Mouse (Mus musculus): ENCODE measurements around the gene Mfsd2b. TPM values are rescaled to one million over a fixed set of nuclear protein-coding genes. Genes with fewer than 3 reads are reported as not detected.

Mfsd2b gene
- polyA plus RNA-seq (2012; rRNA removed; ENCODE audit: low replicate concordance), result 1.1 and 1.2 TPM in 2 replicates

DNA sequence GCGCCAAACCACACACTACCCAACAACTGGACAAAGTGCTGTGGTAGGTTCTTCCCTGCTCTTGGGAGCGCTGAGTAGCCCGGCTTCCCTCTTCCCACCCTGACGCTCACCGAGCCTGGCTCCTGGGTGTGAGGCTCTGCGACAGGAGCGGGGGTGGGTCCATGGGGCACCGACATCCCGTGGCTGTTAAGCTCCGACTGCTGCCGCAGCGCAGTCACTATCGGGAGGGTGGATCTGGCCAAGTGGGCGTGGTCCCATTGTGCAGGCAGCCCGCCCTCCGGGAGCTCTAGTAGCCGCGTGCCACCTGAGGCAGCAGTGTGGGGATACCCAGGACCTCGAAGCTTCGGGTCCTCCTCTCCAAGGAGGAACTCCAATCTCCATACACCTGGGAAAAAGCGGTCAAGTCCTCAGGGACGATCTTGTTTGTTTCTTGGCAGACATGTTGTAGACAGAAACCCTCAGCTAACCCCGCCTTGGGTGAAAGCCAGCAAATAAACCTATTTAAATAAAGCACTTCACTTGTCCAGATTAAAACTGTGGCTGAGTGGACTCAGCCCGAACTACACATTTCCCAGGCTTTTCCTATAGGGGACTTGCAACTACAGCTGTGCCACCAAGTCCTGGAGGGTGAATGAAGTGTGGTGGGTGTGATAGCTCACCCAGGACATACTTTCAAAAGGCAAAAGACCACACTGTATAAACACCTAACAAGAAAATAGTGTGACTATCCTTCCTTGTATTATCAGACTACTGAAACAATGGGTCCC lies at the start of gene Mfsd2b:
Gene Mfsd2b, minus strand, starts transcription at position 199 of the 767 bp plus-strand sequence.

DNA sequence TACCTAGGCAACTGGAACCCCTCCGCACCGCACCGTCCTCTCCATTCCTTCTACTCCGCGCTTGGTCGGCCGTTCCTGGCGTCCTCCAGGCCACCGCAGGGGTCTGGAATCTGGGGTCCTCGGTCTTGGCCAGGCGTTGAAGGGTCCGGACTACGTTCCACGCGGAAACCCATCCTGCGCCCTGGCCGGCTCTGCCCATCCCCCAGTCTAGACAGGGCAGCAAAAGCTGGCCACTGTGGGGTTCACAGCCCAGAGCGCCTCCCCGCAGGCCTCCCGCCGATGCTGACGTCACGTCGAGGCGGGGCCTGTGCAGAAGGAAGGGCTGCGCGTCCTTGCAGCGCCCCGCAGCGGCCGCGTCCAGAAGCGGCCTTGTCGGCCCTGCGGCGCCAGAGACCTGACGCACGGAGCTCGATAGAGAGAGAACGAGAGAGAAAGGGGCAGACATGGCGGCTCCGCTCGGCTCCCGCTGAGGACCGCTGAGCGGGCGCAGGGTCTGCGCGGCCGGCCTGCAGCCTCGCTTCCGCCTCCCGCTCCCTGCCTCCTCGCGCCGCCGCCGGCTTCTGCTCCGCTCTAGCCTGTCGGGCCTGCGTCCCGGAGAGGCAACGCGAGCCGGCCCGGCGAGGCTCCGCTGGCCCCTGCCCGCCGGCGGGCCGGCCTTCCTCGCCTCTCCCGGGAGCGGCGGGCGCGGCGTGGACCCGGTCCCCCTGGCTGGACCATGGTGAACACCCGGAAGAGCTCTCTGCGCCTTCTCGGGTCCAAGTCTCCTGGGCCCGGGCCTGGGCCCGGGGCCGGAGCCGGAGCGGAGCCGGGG lies 43.0 kb upstream of the Mfsd2b start, which contains the start of gene Atad2b:
Gene Atad2b, plus strand, starts transcription at position 360 of the 811 bp plus-strand sequence.

DNA sequence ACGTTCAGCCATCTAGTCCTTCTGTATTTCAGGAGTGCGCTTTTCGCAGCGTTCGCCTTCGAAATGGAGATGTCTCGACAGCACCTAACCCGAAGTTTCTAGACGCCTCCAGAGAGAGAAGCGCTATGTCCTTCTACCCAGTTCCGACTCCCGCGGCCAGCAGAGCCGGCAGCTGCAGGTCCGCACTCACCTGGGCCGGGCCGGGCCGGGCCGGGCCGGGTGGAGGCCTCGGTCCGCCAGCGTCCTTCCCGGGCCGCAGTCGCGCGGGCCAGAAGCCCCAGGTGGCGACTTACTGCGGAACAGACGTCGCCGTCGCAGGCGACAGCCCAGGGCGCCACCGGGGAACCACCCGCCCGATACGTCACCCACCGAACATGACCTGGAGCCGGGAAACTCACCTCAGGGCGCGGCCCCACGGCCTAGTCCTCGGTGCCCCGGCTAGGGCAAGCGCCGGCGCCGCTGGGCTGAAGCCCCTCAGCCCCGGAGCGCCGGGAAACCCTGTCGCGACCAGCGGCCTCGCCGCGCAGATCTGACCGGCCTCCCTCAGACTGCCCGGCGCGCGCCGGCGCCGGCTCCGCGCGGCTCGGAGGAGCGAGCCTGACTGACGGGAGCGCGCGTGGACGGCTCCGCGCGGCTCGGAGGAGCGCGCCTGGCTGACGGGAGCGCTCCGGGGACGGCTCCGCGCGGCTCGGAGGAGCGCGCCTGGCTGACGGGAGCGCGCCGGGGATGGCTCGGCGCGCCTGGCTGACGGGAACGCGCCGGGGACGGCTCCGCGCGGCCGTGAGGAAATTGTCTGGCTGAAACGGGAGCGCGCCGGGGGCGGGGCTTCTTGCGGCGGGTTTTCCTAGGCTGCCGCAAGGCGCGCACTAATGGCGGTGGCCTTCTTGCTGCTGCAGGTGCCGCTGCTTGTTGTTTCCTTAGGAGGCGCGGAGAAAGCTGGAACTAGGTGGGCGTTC lies 33.1 kb upstream of the Mfsd2b start, which contains the start of gene Ubxn2a:
Gene Ubxn2a, minus strand, starts transcription at position 755 of the 956 bp plus-strand sequence.

DNA sequence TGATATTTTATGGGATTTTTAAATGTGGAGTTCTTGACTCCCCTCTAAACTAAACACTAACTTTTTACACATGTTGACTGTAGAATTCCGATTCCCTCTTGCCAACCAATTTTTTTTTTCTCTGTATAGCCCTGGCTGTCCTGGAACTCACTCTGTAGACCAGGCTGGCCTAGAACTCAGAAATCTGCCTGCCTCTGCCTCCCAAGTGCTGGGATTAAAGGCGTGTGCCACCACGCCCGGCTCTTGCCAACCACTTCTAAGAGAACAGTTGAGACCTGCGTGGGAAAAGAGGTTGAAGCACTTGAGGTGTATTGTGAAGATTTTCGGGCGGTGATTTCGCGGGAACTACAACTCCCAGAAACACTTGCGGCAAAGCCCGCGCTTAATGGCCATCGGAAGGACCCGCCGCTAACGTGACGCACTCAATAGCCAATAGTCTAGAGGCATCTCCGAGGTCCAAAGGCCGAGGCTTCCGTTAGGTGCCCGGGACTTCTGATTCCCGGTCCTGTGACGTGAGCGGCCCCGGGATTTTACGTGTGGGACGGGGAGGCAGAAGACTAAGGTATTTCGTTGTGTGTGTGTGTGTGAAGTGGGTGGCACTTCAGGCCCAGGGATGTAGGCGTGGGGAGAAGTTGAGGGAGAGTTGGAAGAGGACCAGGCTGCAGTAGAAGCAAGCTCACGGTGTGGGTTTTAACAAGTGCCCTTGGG lies 31.1 kb downstream of the Mfsd2b start, which contains the start of gene Wdcp:
Gene Wdcp, plus strand, starts transcription at position 414 of the 708 bp plus-strand sequence.

DNA sequence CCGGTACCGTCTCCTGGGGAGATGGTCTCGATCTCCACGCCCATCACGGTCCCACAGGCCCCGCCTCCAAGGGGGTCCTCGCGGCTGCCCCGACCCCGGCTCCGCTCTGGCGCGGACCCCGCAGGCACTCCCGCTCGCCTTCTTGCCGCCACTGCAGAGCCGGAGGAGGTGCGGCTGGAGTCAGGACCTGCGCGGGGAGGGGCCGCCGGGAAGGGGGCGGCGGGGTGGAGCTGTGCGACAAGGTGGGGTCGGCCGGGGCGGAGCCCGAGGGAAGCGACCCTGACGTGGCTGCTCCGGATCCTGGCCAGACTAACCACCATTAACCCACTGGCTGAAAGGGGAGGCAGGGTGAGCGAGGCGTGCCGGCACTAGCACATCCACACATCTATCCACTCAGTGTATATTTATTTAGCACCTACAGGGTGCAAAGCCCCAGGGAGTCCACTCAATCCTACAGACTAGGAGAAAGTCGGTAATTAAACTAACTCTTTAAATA lies 32.7 kb downstream of the Mfsd2b start, which contains the start of gene Fkbp1b:
Gene Fkbp1b, minus strand, starts transcription at position 200 of the 496 bp plus-strand sequence.

DNA sequence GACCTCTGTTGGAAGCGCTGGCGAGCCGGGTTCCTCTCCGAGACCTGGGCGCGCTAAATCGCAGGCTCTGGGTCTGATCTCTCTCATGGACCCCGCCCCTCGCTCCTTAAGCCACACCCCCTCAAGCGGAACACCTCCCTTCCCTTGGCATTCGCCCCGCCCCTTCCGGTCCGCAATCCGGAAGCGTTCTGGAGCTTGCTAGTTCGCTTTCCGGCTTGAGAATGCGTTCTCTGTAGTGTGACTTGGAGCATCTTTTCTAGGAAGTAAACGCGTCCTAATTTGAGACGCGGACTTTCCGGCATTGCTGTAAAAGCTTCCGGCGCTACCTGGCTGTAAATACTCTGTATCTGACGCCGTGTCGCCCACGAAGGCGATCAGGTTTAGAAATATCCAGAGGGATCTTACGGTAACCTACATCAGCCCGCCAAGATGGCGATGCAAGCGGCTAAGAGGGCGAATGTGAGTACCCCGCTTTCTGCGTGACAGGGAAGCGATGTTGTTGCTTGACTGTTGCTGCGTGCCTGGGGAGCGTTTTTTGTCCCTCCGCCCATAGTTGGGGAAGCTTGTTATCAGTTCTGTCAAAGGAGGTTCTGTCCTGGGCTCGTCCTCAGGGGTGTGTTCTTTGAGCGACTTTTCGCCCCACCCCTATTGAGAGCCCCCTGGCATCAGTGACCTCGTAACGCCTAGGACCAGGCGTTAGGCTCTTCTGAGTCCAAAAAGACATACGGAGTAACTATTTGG lies 56.6 kb downstream of the Mfsd2b start, which contains the start of gene Sf3b6:
Gene Sf3b6, plus strand, starts transcription at position 184 of the 741 bp plus-strand sequence.

Other genes starting within 250 kb of the Mfsd2b start
- 0.05 and 0.13 TPM in 2 replicates for gene Fam228a, start 135.9 kb downstream of the Mfsd2b start, polyA plus RNA-seq (2012; rRNA removed; ENCODE audit: low replicate concordance)
- 0.16 and 0.19 TPM in 2 replicates for gene Pfn4, start 105.3 kb downstream of the Mfsd2b start, polyA plus RNA-seq (2012; rRNA removed; ENCODE audit: low replicate concordance)
- 0.45 and 0.51 TPM in 2 replicates for gene Fam228b, start 105.1 kb downstream of the Mfsd2b start, polyA plus RNA-seq (2012; rRNA removed; ENCODE audit: low replicate concordance)
- gene Sf3b6, start 56.8 kb downstream of the Mfsd2b start, polyA plus RNA-seq (2012; rRNA removed; ENCODE audit: low replicate concordance), result 28.7 and 57.5 TPM in 2 replicates
- 6.9 and 9.9 TPM in 2 replicates for gene Fkbp1b, start 32.8 kb downstream of the Mfsd2b start, polyA plus RNA-seq (2012; rRNA removed; ENCODE audit: low replicate concordance)
- 6.0 and 9.4 TPM in 2 replicates for gene Wdcp, start 31.1 kb downstream of the Mfsd2b start, polyA plus RNA-seq (2012; rRNA removed; ENCODE audit: low replicate concordance)
- gene Ubxn2a, start 33.3 kb upstream of the Mfsd2b start, polyA plus RNA-seq (2012; rRNA removed; ENCODE audit: low replicate concordance), result 3.7 and 7.3 TPM in 2 replicates
- 7.5 and 21.4 TPM in 2 replicates for gene Atad2b, start 43.0 kb upstream of the Mfsd2b start, polyA plus RNA-seq (2012; rRNA removed; ENCODE audit: low replicate concordance)